Mouse (Mus musculus) layer of hippocampus, adult 2 months (tissue): ENCODE results near the gene Timeless. TPM values are rescaled to one million over a fixed set of nuclear protein-coding genes. Genes with fewer than 3 reads are reported as not detected.
"Not testable (repeated sequence)": the region's sequence is repeated elsewhere in the genome, so short reads cannot be mapped to it uniquely, and the experiment has no call there.

Experiments used
- DNase-seq, 2 experiments: peaks; one replicate each; pipeline ENCODE4 v3.0.0; 2022; ENCODE audit warnings: low spot score in 2 of 2
- H3K27ac ChIP-seq: fragments of 200-600 bp; 2 replicates; pipeline ENCODE4 v1.8.1; 2022
- H3K4me3 ChIP-seq: fragments of 200-600 bp; 2 replicates; pipeline ENCODE4 v1.8.1; 2022; ENCODE audit warnings: mild to moderate bottlenecking
- CTCF ChIP-seq: fragments of 200-600 bp; conservative IDR thresholded peaks from 2 replicates; pipeline ENCODE4 v1.8.1; 2022; ENCODE audit warnings: antibody characterized with exemption, mild to moderate bottlenecking, moderate library complexity
- total RNA-seq, 2 experiments: library from RNA; stranded (reverse); gene quantifications; 2 replicates each; pipeline ENCODE4 v1.2.3; 2021

Gene Timeless
- total RNA-seq, 2 experiments from 2014 or later: 5.4 to 6.4 TPM

GRCm38 (mm10) chr10:128244121-128244520 is 12.3 kb downstream of the Timeless start:
- Histone ChIP-seq H3K27ac (no peak overlapping the region), H3K4me3 (no peak overlapping the region)
- no peak for DNase-seq
- TF ChIP-seq CTCF: no peak

DNA sequence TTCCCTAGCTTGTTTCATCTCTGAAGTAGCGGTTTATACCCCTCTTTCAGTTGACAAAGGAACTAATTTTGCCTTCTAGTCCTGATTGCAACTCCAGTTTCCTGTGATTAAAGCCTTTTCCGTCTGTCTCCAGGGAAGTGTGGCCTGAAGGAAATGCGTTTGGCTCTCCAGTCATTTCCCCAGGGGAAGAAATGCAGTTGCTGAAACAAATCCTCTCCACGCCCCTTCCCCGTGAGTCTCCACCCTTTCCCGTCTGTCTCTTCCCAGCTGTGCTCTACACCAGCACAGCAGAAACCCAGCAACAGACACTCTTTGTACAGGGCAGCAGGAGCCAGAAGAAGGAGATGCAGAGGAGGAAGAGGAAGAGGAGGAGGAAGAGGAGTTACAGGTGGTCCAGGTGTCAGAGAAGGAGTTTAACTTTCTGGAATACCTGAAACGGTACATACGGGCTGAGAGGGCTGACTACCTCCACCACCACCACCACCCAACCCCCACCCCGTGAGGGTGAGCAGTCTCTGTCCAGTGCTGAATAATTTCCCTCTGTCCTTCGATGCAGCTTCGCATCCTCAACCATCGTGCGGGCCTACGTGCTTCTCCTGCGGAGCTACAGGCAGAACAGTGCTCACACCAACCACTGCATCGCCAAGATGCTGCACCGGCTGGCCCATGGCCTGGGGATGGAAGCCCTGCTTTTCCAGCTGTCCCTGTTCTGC is 15.3 kb downstream of the Timeless start:
- no peak for TF ChIP-seq CTCF
- no peak for DNase-seq

GRCm38 (mm10) chr10:128250565-128250964 is 18.7 kb downstream of the Timeless start:
- DNase-seq: no peak
- H3K4me3 ChIP-seq: no peak overlapping the region
- no peak overlapping the region for H3K27ac ChIP-seq
- no peak for TF ChIP-seq CTCF

More for the DNA sequence above, 15.3 kb downstream of the Timeless start:
- Histone ChIP-seq H3K4me3 (no peak overlapping the region), H3K27ac (peak overlapping the region; percentile 32; the same call in 1 of the 2 replicates)

GRCm38 (mm10) chr10:128253677-128254255 is 21.9 kb downstream of the Timeless start, which contains the start of gene Apon:
Apon (plus strand) TSS chr10:128254096.
- no peak for DNase-seq
- Histone ChIP-seq H3K27ac (no peak within 1 kb of the TSS), H3K4me3 (no peak within 1 kb of the TSS)
- TF ChIP-seq CTCF: no peak

- Histone ChIP-seq H3K27ac (no peak overlapping the region), H3K4me3 (no peak overlapping the region)
- DNase-seq: no peak
- TF ChIP-seq CTCF: no peak
Observed at GRCm38 (mm10) chr10:128255925-128256324, 24.1 kb downstream of the Timeless start.

GRCm38 (mm10) chr10:128256328-128256727 is 24.5 kb downstream of the Timeless start:
- no peak for TF ChIP-seq CTCF
- H3K4me3 ChIP-seq: no peak overlapping the region
- H3K27ac ChIP-seq: no peak overlapping the region
- DNase-seq: no peak

DNA sequence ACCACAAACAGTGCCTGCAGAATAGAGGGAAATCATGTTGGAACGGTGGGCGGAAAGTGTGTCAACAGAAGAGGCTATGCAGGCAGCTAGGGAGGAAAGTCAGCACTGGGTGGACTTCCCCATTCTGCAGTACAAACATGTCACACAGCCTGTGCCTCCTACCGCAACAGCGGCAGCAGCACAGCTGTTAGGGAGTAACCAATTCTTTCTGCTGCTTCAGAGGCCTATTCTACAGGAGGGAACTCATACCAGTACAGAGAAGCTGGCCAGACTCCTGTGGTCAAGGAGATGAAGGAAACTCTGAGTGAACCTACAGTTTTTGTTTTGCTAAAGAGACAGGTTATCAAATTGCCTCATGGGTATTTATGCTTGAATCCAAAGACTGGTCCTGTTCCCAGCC is 27.1 kb downstream of the Timeless start:
- TF ChIP-seq CTCF: 0 out of 2 replicates have a peak, but pooled peaks have one; percentile 11
- Histone ChIP-seq H3K4me3 (no peak overlapping the region), H3K27ac (no peak overlapping the region)
- no peak for DNase-seq

DNA sequence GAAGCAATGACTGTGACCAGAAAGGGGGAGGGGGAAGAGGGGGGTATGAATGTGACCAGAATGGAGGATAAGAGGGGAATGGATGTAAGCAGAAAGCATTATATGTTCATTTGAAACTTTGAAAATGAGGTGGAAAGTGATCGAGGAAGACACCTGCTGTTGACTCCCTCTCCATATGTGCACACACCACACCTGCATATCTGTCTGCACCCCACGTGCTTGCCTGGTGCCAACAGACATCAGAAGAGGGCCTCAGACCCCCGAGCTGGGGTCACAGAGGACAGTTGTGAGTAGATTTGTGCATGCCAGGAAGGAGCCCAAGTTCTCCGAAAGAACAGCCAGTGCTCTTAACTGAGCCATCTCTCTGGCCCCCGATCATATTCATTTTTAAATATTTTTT is 28.1 kb downstream of the Timeless start:
- H3K4me3 ChIP-seq: no peak overlapping the region
- DNase-seq: no peak
- TF ChIP-seq CTCF: no peak

DNA sequence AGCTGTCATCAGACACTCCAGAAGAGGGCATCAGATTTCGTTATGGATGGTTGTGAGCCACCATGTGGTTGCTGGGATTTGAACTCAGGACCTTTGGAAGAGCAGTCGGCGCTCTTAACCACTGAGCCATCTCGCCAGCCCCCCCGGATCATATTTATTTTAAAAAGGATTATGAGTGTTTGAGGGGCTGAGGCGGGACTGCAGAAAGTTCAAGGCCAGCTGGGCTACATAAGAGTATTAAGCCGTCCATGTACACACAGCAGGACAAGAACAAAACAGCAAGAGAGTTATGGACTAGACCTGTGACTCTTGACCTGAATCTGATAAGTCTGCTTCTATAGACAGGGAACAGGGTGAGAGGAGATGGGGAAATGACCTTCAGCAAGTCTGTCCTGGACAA is 28.5 kb downstream of the Timeless start:
- H3K4me3 ChIP-seq, DNase-seq, H3K27ac ChIP-seq: not testable (repeated sequence)

More for the DNA sequence above, 28.1 kb downstream of the Timeless start:
- no peak overlapping the region for H3K27ac ChIP-seq

GRCm38 (mm10) chr10:128262300-128262699 is 30.4 kb downstream of the Timeless start:
- no peak for DNase-seq
- no peak for TF ChIP-seq CTCF
- Histone ChIP-seq H3K4me3 (no peak overlapping the region), H3K27ac (no peak overlapping the region)

DNA sequence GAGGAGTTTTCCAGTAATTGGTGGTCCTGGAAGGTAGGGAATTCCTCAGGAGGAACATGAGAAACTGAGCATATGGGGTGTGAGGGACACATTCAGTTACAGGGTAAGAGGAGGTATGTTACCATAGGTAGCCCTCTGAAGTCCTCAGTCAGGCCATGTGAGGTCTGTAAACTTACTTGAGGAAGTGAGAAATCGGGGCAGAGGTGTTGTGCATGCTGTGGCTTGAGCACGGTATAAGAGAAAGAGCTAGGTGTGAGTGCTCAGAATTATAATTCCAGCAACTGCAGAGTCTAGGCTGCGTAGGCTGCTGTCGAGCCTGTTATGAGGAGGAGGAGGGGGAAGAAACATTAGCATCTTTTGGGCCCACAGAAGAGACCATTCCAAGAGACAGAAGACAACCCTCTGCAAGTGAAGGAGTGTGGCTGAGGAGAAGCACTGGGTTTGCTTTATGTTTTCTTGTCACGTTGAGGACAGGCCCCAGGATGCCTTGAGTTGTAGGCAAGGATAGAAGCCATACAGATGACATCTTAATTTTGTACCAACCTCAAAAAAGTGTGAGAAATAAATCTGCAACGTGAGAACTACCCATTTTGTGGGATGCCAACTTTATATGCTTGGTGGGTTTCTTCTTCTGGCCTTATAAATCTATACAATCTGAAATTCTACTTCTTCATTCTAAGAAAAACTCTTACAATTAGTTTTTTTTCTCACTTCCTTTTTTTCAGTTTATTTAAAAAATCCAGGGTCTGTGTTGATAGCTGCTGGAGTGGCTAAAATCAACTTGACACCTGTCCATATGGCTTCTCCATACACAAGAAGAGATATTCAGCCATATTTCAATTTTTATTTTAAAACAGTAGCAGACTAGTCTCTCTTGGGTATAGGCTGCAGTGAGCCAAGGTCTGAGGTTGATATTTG is 31.8 kb downstream of the Timeless start:
- DNase-seq: no peak
- Histone ChIP-seq H3K27ac (no peak overlapping the region), H3K4me3 (no peak overlapping the region)
- no peak for TF ChIP-seq CTCF

- Histone ChIP-seq H3K4me3 (no peak within 1 kb of the TSS), H3K27ac (no peak within 1 kb of the TSS)
- no peak for DNase-seq
- TF ChIP-seq CTCF: no peak
Observed at GRCm38 (mm10) chr10:128268371-128268770, 36.5 kb downstream of the Timeless start, which contains the start of gene Apof. Apof (plus strand) TSS chr10:128268671.
